Mouse (Mus musculus): ENCODE measurements around the gene Mapk10.

GRCm38 (mm10) chr5:103167371-103167770, 43.8 kb downstream of the Mapk10 start:
- TF ChIP-seq CTCF (conservative IDR thresholded peaks at IDR 0.05 in 1 of 2, IDR thresholded peaks at IDR 0.05 in 1 of 2; ENCODE audit: low read depth in 2 of 2, low read length in 2 of 2) (no peak), BHLHE40 (IDR thresholded peaks at IDR 0.05; ENCODE audit: low read depth, low read length) (no peak), ZKSCAN1 (IDR thresholded peaks at IDR 0.05; ENCODE audit: borderline replicate concordance, low read depth, low read length) (no peak), CHD1 (IDR thresholded peaks at IDR 0.05; ENCODE audit: low read depth, low read length) (no peak), POLR2A (IDR thresholded peaks at IDR 0.05; ENCODE audit: low read depth, low read length) (no peak), JUN (IDR thresholded peaks at IDR 0.05; ENCODE audit: insufficient read depth, low read depth, low read length) (no peak)
